Mouse (Mus musculus) megakaryocyte, embryonic 14.5 days (primary cell): ENCODE data around the gene Traf7.

ENCODE experiments used
- FLI1 ChIP-seq: IDR thresholded peaks from 2 replicates; pipeline ENCODE4 v1.6.1; 2012; ENCODE audit warnings: low read length, inconsistent platforms, mixed read lengths
- GATA1 ChIP-seq: IDR thresholded peaks from 3 replicates; pipeline ENCODE4 v1.6.1; 2012; ENCODE audit warnings: mixed read lengths, low read length, inconsistent platforms, borderline replicate concordance

DNA sequence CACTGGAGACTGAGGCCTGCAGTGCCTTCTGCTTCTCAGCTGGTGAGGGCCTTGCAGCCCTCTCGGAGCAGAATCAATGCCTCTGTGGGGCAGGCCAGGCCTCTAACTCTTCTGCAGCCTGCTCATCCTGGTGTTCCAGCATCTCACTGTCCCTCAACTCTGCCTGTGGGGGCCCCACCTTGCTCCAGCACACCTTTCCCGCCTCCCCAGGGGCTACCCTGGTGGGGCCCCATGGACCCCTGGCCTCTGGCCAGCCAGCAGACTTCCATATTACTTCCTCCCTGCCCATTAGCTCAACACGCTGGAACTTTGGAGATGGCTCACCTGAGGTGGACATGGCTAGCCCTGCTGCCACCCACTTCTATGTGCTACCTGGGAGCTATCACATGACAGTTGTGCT is 37.4 kb upstream of the Traf7 start:
- TF ChIP-seq GATA1 (no peak), FLI1 (no peak)
